Mouse (Mus musculus): Measurements from ENCODE around the gene Qser1. TPM values are rescaled to one million over a fixed set of nuclear protein-coding genes. Genes with fewer than 3 reads are reported as not detected.

Qser1 gene
- total and polyA plus RNA-seq, 2 experiments from 2014 or later: 3.4 to 14.1 TPM

- TF ChIP-seq CTCF (IDR thresholded peaks at IDR 0.05): no peak
- Histone ChIP-seq H3K36me3 (ENCODE audit: insufficient read depth, low read length) (no peaks in the 10 kb centered on the region), H3K9ac (replicated peaks; ENCODE audit: low read length, poor library complexity, severe bottlenecking) (no peak overlapping the region), H3K4me1 (ENCODE audit: insufficient read depth, low read length) (no peaks in the 10 kb centered on the region), H3K4me2 (ENCODE audit: low read depth, low read length, poor library complexity, severe bottlenecking) (no peak overlapping the region), H3K4me3 (ENCODE audit: low read depth, low read length) (no peak overlapping the region), H3K27me3 (ENCODE audit: insufficient read depth, low read length) (peaks cover 7% of the 10 kb centered on the region; the same call in 1 of the 2 replicates), H3K9me3 (ENCODE audit: low read length) (no peaks in the 10 kb centered on the region), H3K27ac (ENCODE audit: low read depth, low read length) (no peak overlapping the region)
- DNase-seq (ENCODE audit: low spot score) (peak; percentile 15), ATAC-seq (ENCODE audit: low FRiP score) (no peak)
- 66% methylated on average over 7 of the region's 7 CpGs for WGBS
Measured at GRCm38 (mm10) chr2:104736241-104736640, 80.3 kb downstream of the Qser1 start.

GRCm38 (mm10) chr2:104732562-104733256 lies 83.9 kb downstream of the Qser1 start:
- no peak overlapping the region for H3K4me3 ChIP-seq (ENCODE audit: low read depth, low read length)
- H3K9me3 ChIP-seq (ENCODE audit: low read length): no peaks in the 10 kb centered on the region
- ATAC-seq (ENCODE audit: low FRiP score): no peak
- H3K27ac ChIP-seq (ENCODE audit: low read depth, low read length): no peak overlapping the region
- no peak for DNase-seq (ENCODE audit: low spot score)
- TF ChIP-seq CTCF (IDR thresholded peaks at IDR 0.05): no peak
- 70% methylated on average over 7 of the region's 7 CpGs for whole genome bisulfite sequencing
- H3K4me2 ChIP-seq (ENCODE audit: low read depth, low read length, poor library complexity, severe bottlenecking): no peak overlapping the region
- H3K4me1 ChIP-seq (ENCODE audit: insufficient read depth, low read length): no peaks in the 10 kb centered on the region
- no peaks in the 10 kb centered on the region for H3K36me3 ChIP-seq (ENCODE audit: insufficient read depth, low read length)
- no peaks in the 10 kb centered on the region for H3K27me3 ChIP-seq (ENCODE audit: insufficient read depth, low read length)
- H3K9ac ChIP-seq (replicated peaks; ENCODE audit: low read length, poor library complexity, severe bottlenecking): no peak overlapping the region

- 91% methylated on average over 9 of the region's 9 CpGs for WGBS
- ATAC-seq (ENCODE audit: low FRiP score) (no peak), DNase-seq (ENCODE audit: low spot score) (no peak)
- no peaks in the 10 kb centered on the region for H3K9me3 ChIP-seq (ENCODE audit: low read length)
- no peak overlapping the region for H3K4me3 ChIP-seq (ENCODE audit: low read depth, low read length)
- no peaks in the 10 kb centered on the region for H3K4me1 ChIP-seq (ENCODE audit: insufficient read depth, low read length)
- TF ChIP-seq CTCF (IDR thresholded peaks at IDR 0.05): no peak
- H3K27me3 ChIP-seq (ENCODE audit: insufficient read depth, low read length): no peaks in the 10 kb centered on the region
- H3K36me3 ChIP-seq (ENCODE audit: insufficient read depth, low read length): no peaks in the 10 kb centered on the region
- no peak overlapping the region for H3K4me2 ChIP-seq (ENCODE audit: low read depth, low read length, poor library complexity, severe bottlenecking)
- H3K27ac ChIP-seq (ENCODE audit: low read depth, low read length): no peak overlapping the region
- H3K9ac ChIP-seq (replicated peaks; ENCODE audit: low read length, poor library complexity, severe bottlenecking): no peak overlapping the region
Measured at GRCm38 (mm10) chr2:104732033-104732444, 84.5 kb downstream of the Qser1 start.

GRCm38 (mm10) chr2:104727369-104727768 lies 89.2 kb downstream of the Qser1 start:
- Histone ChIP-seq H3K27me3 (ENCODE audit: insufficient read depth, low read length) (no peaks in the 10 kb centered on the region), H3K4me1 (ENCODE audit: insufficient read depth, low read length) (no peaks in the 10 kb centered on the region), H3K9ac (replicated peaks; ENCODE audit: low read length, poor library complexity, severe bottlenecking) (no peak overlapping the region), H3K9me3 (ENCODE audit: low read length) (no peaks in the 10 kb centered on the region), H3K36me3 (ENCODE audit: insufficient read depth, low read length) (no peaks in the 10 kb centered on the region), H3K4me3 (ENCODE audit: low read depth, low read length) (no peak overlapping the region), H3K4me2 (ENCODE audit: low read depth, low read length, poor library complexity, severe bottlenecking) (no peak overlapping the region), H3K27ac (ENCODE audit: low read depth, low read length) (no peak overlapping the region)
- 63% methylated on average over 1 of the region's 1 CpGs for WGBS
- no peak for ATAC-seq (ENCODE audit: low FRiP score)
- DNase-seq (ENCODE audit: low spot score): no peak
- no peak for TF ChIP-seq CTCF (IDR thresholded peaks at IDR 0.05)

GRCm38 (mm10) chr2:104722021-104722420 lies 94.5 kb downstream of the Qser1 start:
- no peaks in the 10 kb centered on the region for H3K36me3 ChIP-seq (ENCODE audit: insufficient read depth, low read length)
- no peaks in the 10 kb centered on the region for H3K27me3 ChIP-seq (ENCODE audit: insufficient read depth, low read length)
- H3K27ac ChIP-seq (ENCODE audit: low read depth, low read length): no peak overlapping the region
- TF ChIP-seq CTCF (IDR thresholded peaks at IDR 0.05): no peak
- ATAC-seq (ENCODE audit: low FRiP score): no peak
- no peak overlapping the region for H3K9ac ChIP-seq (replicated peaks; ENCODE audit: low read length, poor library complexity, severe bottlenecking)
- no peak for DNase-seq (ENCODE audit: low spot score)
- no peaks in the 10 kb centered on the region for H3K9me3 ChIP-seq (ENCODE audit: low read length)
- no peaks in the 10 kb centered on the region for H3K4me1 ChIP-seq (ENCODE audit: insufficient read depth, low read length)
- no peak overlapping the region for H3K4me3 ChIP-seq (ENCODE audit: low read depth, low read length)
- H3K4me2 ChIP-seq (ENCODE audit: low read depth, low read length, poor library complexity, severe bottlenecking): no peak overlapping the region
- WGBS: 91% methylated on average over 3 of the region's 3 CpGs

GRCm38 (mm10) chr2:104717827-104718226 lies 98.7 kb downstream of the Qser1 start:
- 94% methylated on average over 4 of the region's 4 CpGs for WGBS
- ATAC-seq (ENCODE audit: low FRiP score): no peak
- no peak overlapping the region for H3K27ac ChIP-seq (ENCODE audit: low read depth, low read length)
- H3K9ac ChIP-seq (replicated peaks; ENCODE audit: low read length, poor library complexity, severe bottlenecking): no peak overlapping the region
- H3K27me3 ChIP-seq (ENCODE audit: insufficient read depth, low read length): no peaks in the 10 kb centered on the region
- no peaks in the 10 kb centered on the region for H3K4me1 ChIP-seq (ENCODE audit: insufficient read depth, low read length)
- no peak for TF ChIP-seq CTCF (IDR thresholded peaks at IDR 0.05)
- no peaks in the 10 kb centered on the region for H3K9me3 ChIP-seq (ENCODE audit: low read length)
- H3K4me3 ChIP-seq (ENCODE audit: low read depth, low read length): no peak overlapping the region
- no peaks in the 10 kb centered on the region for H3K36me3 ChIP-seq (ENCODE audit: insufficient read depth, low read length)
- DNase-seq (ENCODE audit: low spot score): no peak
- no peak overlapping the region for H3K4me2 ChIP-seq (ENCODE audit: low read depth, low read length, poor library complexity, severe bottlenecking)
